Mouse (Mus musculus): ENCODE data around the gene Pink1.

The Pink1 gene

DNA sequence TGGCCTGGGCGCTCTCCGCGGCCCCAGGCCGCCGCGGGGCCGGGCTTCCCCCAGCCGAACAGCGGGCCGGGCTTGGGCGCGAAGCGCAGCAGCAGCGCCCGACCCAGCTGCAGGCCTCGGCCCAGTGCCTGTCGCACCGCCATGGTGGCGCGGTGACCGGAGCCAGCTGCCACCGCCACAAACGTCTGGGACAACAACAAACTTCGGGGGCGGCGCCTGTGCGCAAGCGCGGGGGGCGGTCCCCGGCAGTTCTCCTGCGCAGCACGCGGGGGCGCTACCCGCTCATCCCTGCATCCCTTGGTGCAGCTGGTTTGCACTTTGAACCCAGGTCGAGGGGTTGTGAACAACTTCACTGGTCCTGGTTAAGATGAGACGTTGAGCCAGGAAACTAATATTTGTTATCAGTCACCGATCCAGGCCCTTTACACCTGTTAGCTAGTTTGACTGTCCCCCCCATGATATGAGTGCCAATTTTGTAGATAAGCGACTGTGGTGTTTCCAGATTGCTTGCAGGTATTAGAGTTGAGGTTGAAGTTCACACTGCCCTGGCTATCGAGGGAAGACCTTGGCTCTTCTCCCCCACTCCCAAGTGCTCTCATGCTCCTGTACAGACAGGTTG is at the start of gene Pink1:
Gene Pink1, minus strand, starts transcription at position 231 of the 619 bp plus-strand sequence.
- DNase-seq (ENCODE audit: low read depth, low spot score): peak; percentile 59

DNA sequence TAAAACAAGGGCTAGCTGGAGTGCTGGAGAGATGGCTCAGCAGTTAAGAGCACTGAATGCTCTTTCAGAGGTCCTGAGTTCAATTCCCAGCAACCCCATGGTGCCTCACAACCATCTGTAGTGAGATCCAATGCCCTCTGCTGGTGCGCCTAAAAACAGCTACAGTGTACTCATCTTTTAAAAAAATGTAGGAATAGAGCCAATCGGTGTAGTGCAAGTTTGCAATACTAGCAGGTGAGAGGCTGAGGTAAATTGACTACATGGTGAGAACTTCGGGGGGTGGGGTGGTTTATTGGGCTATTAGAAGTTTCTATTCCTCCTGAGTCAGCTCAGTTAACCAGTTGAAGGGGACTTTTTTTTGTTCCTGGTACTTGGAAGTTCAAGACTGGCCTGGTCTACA is 49.0 kb upstream of the Pink1 start:
- DNase-seq (ENCODE audit: low read depth, low spot score): no peak

DNA sequence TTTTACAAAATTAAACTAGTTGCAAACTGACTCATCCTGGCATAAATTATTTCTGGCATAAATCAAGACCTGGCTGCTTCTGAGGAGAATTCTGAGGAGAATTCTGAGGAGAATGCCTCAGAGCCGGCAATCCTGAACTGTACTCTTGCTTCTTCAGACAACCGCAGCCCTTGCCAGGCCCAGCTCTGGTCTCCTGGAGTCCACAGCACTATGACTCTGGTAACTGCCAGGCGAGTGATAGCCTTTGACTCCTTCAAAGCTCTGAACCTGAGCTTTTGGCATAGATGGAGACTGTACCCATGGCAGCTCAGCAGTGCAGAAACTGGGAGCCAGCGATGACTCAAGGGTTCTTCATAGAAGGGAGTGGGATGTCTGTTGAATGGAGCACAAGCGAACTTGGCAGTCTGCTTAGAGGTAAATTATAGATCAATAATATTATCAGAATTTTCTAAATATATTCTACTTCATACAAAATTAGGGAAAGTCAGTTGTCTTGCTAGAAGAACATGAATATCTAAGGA is 44.9 kb upstream of the Pink1 start:
- no peak for DNase-seq (ENCODE audit: low read depth, low spot score)

DNA sequence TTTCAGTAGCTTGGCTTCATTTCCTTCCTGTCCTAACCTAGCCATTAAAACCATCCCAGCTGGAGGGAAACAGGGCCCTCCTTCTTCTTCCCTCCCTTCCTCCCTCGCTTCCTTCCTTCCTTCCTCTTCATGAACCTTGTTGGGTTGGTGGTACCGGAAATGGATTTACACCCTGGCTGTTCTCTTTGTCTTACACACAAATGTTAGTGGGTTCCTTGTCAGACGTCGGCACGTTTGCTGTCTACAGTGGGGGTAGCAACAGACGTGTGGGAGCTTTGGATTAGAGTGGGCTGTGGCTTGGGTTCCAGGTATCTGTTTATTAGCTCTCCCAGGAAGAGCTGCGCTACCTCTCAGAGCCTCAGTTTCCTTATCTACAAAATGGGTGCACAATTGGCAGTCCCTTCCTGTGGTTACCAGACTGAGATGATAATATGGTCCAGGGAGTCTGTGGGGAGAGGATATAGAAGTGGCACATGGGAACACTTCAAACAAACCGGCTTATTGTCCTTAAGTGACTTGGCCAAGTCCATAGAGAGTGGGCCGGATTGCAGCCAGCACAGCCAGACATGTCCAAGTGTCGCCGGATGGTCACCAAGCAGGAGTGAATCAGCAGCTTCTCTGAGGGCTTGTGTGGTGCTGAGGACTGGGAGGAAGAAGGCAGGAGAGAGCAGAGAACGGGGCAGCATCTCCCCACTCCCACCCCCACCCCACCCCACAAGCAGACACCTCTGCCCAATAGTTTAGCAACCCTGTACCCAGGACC is 42.6 kb upstream of the Pink1 start:
- no peak for DNase-seq (ENCODE audit: low read depth, low spot score)

DNA sequence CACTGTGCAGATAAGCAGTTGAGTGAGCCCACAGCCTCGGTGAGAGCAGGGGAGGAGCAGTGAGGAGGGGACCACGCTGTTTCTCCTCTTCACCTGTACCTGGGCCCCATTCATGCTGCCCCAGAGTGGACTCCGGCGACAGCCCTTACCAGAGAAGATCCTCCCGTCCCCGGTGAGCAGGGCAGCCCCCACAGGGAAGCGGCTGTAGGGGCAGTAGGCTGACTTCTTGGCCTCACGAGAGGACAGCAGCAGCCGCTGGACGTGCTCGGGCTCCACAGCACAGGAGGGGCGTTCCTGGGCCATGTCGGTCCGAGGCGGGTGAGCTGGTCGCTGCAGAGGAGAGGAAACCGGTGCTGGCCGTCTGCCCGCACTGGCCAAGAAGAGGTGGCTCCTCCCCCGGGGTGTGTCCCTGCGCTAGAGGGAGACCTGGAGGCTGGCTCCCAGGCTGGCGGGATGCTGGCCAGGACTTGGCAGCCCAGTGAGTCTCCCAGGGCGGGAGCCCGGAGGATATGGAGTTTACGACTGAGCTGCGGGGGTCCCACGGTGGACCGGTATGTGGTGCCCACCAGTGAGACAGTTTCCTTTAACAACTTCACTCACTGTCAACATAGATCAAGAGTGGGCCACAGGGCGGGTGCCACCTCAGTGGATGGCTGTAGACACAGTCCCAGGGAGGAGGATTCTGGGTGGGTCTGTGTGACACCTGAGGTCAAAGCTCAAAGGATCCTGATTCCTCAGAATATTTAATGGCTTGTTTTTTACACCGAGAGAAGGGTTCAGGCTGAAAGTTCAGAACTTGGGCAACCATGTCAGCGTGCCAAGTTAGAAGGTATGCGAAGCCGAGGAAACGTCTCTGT is 41.8 kb upstream of the Pink1 start, which contains the start of gene Cda:
Gene Cda, minus strand, starts transcription at position 352 of the 857 bp plus-strand sequence.
- no peak for DNase-seq (ENCODE audit: low read depth, low spot score)

DNA sequence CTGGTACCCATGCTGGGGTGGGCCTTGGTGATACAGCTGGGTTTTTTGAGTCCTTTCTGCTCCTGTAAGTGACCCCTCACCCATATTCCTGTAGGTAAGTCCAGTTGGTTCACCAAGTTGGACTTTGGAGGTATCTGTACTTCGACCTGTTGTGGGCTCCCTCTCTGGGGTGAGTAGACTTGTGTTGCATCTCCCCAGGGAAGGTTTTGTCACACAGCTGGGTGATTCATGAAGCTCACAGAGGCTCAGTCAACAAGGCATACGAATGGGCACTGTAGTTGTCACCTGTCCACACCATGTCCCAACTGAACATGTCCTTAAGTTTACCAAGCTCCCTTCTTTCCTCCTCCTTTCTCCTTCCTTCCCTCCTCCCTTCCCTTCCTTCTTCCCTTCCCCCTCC is 40.5 kb upstream of the Pink1 start:
- DNase-seq (ENCODE audit: low read depth, low spot score): no peak

DNA sequence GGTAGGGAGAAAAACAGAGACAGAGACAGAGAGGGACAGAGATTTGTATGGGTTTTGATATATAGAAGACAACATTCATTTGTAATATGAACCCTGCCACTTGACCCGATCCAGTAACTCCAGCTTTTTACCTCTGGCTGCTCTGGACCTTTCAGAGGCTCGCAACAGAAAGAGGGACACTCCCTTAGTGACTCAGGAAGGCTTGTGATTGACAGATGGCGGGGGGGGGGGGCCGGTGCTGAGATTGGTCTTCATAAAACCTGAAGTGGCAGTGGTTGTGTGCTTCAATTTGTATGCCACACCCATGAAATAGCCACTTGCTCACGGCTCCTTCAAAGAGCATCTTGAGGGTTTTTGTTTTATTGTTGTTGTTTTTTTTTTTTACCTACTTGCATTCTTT is 37.4 kb upstream of the Pink1 start:
- DNase-seq (ENCODE audit: low read depth, low spot score): no peak

DNA sequence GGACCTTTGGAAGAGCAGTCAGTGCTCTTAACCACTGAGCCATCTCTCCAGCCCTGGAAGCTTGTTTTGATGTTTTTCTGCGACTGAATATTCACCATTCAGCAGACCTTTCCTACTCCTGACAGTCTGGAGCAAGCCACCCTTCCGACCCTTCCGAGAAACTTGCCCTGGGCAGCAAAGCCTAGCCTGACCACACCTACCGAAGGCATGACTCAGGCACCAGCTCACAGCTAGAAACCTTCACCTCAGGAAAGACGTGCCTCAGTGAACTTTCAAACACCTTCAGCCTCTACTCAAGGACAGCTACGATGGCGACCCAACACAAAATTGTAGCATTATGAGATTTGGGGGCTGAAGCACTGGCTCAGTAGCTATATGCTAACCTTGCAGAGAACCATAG is 36.8 kb upstream of the Pink1 start:
- DNase-seq (ENCODE audit: low read depth, low spot score): no peak

DNA sequence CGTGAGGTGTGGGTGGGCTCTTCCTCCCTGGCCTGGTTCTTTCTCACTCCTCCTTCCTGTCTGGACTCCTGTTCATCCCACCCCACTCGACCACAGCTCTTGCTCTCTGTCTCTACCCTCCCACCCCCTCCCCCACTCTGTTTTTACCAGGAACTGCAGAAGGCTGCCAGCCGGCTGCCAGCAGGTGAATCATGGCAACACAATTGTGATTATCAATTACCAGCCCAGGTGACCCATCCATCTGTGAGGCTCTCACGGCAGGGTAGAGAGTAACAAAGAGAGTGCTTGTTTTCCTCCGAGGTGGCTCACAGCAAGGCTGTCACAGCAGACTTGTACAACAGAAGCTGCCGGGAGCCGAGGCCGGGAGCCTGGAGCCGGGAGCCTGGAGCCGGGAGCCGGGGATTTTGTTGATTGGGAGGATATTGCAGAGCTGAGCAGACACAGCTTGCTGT is 35.3 kb upstream of the Pink1 start:
- DNase-seq (ENCODE audit: low read depth, low spot score): no peak

DNA sequence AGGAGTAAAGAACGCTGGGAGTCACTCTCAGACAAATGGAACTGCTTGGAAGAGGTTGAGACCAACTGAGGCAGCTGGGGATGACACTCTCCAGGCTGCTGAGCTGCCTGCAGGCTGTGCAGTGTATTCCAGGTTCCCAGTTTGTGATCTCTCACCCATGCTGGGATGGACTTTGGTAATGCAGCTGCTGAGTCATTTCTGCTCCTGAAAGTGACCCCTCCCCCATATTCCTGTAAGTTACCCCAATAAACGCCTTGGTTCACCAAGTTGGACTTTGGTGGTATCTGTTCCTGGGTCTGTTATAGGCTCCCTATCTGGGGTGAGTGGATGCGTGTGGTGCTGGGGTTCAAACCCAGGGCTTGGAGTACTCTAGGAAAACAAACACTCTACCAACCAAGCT is 32.1 kb upstream of the Pink1 start:
- no peak for DNase-seq (ENCODE audit: low read depth, low spot score)

DNA sequence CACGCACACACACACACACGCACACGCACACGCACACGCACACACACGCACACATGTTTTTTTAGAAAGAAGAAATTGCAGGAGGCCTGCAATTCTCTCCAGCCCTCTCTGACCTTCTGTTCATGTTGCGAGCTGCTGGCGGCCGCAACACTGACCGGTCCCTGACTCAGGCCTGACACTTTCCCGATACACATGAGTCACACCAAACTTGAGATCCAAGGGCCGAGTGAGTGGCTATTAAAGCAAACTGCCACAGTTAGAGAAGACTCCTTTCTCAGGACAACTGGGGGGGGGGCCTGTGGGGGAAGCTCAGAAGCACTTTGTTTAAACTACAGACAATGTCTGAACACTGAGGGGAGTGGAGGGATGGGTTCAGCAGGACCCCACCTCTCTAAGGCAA is 30.4 kb upstream of the Pink1 start:
- DNase-seq (ENCODE audit: low read depth, low spot score): no peak

DNA sequence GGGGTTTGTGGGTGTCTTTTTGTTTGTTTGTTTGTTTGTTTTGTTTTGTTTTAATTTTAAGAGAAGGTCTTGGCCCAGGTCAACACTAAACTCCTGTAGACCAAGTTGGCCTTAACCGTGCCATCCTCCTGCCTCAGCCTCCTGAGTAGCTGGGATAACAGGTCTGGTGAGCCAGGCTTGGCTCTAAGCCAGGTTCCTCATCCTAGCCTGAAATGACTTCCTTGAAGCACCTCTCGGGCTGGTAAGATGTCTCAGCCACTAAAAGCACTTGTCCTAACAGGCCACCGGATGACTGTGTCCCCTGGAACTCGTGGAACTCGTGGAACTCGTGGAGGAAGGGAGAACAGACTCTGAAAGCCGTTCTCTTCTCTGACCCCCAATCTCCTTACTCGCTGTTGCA is 30.0 kb upstream of the Pink1 start:
- DNase-seq (ENCODE audit: low read depth, low spot score): no peak

DNA sequence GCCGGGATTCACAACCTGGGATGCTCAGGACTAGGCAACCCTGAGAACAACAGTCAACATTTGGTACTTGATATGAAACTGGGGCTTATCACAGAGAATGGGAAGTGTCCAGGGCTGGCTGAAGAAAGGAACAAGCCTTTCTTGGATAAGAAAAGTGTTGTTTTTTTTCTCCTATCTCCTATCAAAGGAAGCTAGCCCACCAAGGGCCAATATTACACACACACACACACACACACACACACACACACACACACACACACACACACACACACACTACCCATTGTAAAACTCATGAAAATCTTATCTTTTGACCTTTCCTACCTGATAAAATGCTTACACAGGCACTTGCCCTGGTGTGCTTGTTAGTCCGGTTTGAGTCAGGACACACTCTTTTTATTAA is 29.4 kb upstream of the Pink1 start:
- DNase-seq (ENCODE audit: low read depth, low spot score): no peak

DNA sequence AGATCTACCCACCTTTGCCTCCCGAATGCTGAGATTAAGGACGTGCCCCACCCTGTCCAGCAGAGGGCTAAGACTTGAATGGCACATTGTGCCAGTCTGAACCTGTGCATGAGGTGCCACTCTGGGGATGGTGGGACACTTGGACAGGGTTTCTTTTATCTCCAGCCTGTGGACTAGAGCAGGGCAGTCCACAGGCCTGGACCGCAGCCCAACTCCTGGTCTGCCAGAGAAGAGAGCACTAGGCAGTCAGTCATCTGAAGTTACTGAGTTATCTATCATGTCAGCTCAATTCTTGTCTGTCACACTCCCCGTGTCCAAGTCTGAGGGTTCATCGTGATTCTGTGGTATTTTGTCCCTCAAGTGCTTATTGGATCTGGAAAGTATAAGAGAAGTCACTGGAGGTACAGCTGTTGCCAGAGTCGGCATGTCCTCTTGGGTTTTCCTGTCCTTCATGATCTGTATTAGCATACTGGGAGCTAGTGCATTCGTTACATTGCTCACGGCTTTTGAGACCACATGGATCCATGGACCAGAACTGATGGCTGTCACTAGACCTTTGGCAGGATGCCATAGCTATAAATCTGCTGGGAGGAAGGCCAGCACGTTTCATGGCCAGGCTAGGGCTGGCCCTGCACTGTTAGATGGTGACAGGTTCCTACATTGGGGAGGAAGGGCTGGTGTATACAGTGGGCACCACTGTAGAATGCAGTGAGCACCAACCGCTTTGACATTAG is 27.5 kb upstream of the Pink1 start:
- no peak for DNase-seq (ENCODE audit: low read depth, low spot score)

DNA sequence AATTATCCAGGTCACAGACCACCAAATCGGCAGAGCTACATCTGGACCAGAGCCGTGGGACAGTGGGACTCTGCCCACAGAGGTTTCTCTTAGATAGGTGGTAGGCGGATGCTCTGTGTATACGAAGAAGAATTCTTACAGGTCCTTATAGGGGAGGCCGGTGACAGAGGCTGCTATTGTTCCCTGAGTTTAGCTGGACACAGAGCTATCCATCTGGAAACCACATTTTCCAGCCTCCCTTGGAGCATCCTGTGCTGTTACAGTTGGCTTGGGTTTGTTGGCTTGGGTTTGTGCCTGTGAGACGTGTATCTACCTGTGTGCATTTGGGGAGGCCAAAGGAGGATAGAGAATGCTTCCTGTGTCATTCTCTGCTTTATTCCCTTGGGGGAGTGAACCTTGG is 26.6 kb upstream of the Pink1 start:
- DNase-seq (ENCODE audit: low read depth, low spot score): no peak

DNA sequence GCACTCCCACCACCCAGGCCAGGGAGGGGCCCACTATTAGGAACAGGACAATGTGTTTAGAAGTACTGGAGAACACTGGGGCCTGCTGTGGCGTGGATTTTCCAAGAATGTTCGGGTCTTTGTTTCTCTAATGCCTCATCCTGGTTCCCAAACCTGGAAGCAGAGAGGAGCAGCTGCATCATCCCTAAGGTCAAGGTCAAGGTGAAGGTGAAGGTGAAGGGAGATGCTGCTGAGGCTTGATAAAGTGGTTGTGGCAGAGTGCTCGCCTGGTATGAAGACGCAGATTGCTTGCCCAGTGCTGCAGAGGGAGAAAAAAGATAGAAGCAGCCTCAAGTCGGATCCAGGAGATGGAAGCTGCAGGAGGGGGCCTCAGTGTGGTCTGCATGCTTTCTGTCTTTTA is 25.7 kb upstream of the Pink1 start:
- no peak for DNase-seq (ENCODE audit: low read depth, low spot score)

DNA sequence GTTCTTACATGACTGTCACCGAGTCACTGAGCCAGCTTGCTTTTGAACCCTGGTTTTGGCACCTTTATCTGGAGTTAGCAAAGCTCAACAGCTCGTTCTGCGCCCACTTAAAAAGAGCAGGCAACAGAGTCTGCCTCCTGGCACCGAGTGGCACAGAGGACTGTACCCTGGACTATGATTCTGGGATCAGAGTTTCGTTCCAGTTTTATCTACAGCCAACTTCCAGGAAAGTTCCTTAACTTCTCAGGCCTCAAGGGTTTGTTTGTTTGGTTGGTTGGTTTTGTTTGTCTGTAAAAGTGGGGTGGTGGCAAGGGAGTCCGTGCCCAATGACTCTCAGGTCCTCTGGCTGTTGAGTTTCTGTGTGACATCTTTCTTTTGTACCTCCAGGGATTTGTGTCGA is 22.6 kb upstream of the Pink1 start:
- no peak for DNase-seq (ENCODE audit: low read depth, low spot score)

DNA sequence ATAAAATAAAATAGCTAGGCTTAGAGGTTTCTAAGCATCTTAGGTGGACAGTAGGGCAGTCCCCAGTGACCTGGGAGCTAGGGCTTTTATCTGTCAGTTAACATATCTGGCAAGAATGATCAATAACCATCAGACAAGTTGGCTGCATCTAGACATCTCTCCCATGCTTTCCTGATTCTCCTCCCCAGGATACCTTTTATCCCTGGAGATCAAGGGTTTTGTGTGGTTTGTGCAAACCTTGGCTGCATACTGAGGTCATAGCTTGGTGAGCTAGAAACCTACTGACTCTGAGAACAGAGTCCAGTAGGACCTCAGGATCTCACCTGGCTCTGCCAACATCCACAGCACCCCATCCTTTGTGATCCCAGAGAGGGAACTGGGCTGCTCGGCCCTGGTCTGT is 21.2 kb upstream of the Pink1 start:
- DNase-seq (ENCODE audit: low read depth, low spot score): no peak

DNA sequence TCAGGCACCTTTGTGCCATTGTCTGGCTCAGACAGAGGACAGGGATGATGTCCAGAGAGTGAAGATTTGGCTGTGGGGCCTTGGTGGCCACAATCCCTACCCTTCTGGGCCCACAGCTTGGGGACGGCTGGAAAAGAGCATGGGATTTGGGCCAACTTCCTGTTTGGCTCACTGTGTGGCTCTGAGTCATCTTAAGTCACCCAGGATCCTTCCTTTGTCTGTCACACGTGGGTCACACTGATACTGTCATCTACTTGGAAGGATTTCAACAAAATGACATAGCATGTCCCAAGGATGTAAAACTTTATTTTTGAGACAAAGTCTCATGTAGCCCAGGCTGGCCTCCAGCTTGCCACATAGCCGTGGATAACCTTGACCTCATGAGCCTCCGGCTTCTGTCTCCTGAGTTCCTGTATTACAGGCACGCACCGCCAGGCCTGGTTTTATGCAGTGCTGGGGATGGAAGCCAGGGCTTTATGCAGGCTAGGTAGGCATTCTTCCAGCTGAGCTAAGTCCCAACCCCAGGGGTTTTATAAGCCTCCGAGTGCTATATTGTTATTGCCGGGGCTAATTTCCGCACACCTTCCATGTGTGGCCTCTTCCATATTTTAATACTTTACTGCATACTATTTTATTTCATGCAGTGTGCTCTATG is 18.9 kb upstream of the Pink1 start:
- DNase-seq (ENCODE audit: low read depth, low spot score): no peak

DNA sequence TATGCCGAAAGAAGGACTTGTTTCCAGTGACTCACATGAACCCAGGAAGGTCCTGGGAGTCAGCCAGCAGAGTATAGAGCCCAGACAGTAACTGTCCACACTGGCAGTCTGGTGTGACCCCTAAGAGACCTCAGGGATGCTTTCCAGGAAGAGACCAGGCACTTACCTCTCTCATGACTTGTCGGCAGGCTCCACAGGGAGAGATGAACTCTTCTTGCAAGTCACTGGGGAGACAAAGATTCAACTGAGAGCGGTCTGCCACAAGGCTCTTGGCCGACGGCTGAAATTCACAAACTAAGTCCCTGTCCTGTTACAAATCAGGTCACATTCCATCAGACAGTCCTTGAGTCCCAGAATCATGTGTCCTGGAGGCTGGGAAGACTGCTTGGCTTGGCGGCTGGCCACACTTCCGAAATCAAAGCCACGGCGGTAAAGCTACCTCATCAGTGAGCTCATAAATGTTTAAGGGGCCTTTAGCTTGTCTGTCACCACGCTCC is 17.3 kb upstream of the Pink1 start:
- no peak for DNase-seq (ENCODE audit: low read depth, low spot score)

DNA sequence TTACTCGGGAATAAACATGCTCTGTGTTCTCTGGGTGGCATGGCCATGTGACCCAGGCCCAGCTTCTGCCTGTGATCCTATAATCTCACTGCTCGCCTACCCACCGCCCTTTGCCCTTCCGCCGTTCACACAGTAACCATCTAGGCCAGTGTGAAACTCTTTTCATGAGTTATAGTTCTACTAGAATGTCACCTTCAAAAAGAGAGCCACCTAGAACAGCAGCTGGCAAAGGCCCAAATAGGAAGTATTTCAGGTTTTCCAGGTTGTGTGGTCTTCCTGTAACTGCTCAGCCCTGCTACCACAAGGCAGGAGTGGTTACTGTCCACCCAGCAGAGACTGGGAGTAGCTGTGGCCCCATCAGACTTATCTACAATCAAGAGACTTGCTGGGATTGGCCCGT is 16.7 kb upstream of the Pink1 start:
- DNase-seq (ENCODE audit: low read depth, low spot score): no peak

All from c-Kit-negative CD71-positive TER-119-positive erythroid progenitor cells, embryonic 14.5 days (primary cell).